Mouse (Mus musculus) ES-E14 (cell line): ENCODE data around the gene Chmp6.

ENCODE experiments used
- CHD2 ChIP-seq: IDR thresholded peaks from 2 replicates; pipeline ENCODE4 v1.6.1; 2014; ENCODE audit warnings: mild to moderate bottlenecking, low read depth, low read length, inconsistent platforms
- HCFC1 ChIP-seq: IDR thresholded peaks from 2 replicates; pipeline ENCODE4 v1.6.1; 2012; ENCODE audit warnings: low read length, inconsistent platforms, borderline replicate concordance; ENCODE audit not compliant: insufficient read depth
- MAFK ChIP-seq: IDR thresholded peaks from 2 replicates; pipeline ENCODE4 v1.6.1; 2014; ENCODE audit warnings: mild to moderate bottlenecking, low read depth, low read length, inconsistent platforms; ENCODE audit not compliant: insufficient read depth
- ZC3H11A ChIP-seq: IDR thresholded peaks from 2 replicates; pipeline ENCODE4 v1.6.1; 2012; ENCODE audit warnings: low read depth, mild to moderate bottlenecking, inconsistent platforms, low read length, borderline replicate concordance
- ZNF384 ChIP-seq: IDR thresholded peaks from 2 replicates; pipeline ENCODE4 v1.6.1; 2012; ENCODE audit warnings: low read depth, low read length, inconsistent platforms

- TF ChIP-seq ZC3H11A (no peak), HCFC1 (no peak), MAFK (no peak), CHD2 (no peak), ZNF384 (no peak)
Measured at GRCm38 (mm10) chr11:119954749-119955337, 41.6 kb downstream of the Chmp6 start.
